Mouse (Mus musculus) lung, adult 2 months (tissue): Measurements from ENCODE around the gene Armc5. TPM values are rescaled to one million over a fixed set of nuclear protein-coding genes. Genes with fewer than 3 reads are reported as not detected.

Experiments used
- DNase-seq: peaks from one replicate; pipeline ENCODE4 v3.0.0; 2022
- H3K4me1 ChIP-seq: fragments of 200-500 bp; 2 replicates; pipeline ENCODE4 v1.6.1; 2011; ENCODE audit warnings: low read length; ENCODE audit not compliant: control insufficient read depth, insufficient read depth
- H3K4me3 ChIP-seq: fragments of 200-500 bp; replicated peaks from 2 replicates; pipeline ENCODE3; 2011; ENCODE audit warnings: low read depth, mild to moderate bottlenecking, control low read depth, low read length; ENCODE audit errors: extremely low read depth
- CTCF ChIP-seq: fragments of 200-500 bp; IDR thresholded peaks from 2 replicates; pipeline ENCODE4 v1.5.1; 2011; ENCODE audit warnings: mild to moderate bottlenecking, low read length, control low read depth; ENCODE audit not compliant: insufficient read depth
- POLR2A ChIP-seq: fragments of 200-500 bp; IDR thresholded peaks from 2 replicates; pipeline ENCODE4 v1.6.1; 2011; ENCODE audit warnings: low read depth, mild to moderate bottlenecking, control low read depth, low read length, borderline replicate concordance; ENCODE audit errors: extremely low read depth
- WGBS: fragments of 180-500 bp; shearing (Covaris S2); methylation state at CpG from one replicate; pipeline ENCODE4 v1.1.7; 2018; 5-methylcytosine and 5-hydroxymethylcytosine counted together
- polyA plus RNA-seq: library from polyadenylated mRNA; depleted of rRNA; stranded (reverse); fragments of >200 nt; gene quantifications from 2 replicates; pipeline ENCODE4 v1.2.3, GENCODE M21; 2012

The Armc5 gene
- polyA plus RNA-seq, 1 experiment: 41.3 TPM

DNA sequence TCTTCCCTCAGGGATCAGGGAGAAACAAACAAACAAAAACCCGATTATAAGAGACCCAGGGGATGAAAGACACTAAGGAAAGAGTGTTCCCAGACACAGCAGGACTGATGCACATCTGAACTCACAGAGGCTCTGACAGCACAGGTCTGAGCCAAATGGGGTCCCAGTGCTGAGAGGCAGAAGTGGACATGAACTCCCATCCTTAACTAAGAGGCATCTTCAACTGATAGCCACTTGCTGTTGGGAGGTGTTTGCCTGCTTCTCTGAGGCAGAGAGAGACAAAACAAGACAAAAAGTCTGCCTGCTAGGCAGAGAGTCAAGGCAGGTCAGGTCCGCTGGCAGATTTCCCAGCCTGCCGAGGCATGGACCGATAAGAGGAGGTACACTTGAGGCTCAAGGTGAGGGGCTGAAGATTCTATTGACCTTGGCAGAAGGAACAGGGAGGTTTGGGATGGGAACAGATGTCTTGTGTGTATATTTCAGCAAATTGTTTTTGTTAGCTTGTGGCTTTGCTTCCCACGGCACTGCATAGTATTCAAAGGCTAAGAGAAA is 19.7 kb downstream of the Armc5 start:
- TF ChIP-seq CTCF: no peak
- no peak for TF ChIP-seq POLR2A
- peaks cover 9% of the 10 kb centered on the region for H3K4me1 ChIP-seq
- 18% methylated on average over 5 of the region's 5 CpGs for WGBS
- no peak overlapping the region for H3K4me3 ChIP-seq
- DNase-seq: no peak

DNA sequence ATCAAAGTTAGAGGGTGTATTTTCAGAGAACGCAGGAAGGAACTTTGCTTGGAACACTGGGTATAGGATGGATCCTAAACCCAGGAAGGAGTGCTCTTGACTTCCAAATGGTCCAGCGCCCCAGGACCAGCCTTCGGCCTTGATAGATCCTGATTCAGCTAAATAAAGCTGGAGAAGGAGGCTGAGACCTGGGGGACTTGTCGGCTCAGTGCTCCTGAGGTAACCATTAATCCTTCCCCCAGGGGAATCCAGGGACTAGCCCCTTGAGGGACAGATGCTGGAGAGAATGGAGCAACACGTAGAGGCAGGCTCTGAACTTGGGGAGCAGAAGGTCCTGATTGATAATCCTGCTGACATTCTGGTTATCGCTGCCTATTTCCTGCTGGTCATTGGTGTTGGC is 28.3 kb downstream of the Armc5 start, which contains the start of gene Slc5a2:
Gene Slc5a2, plus strand, starts transcription at position 247 of the 400 bp plus-strand sequence.
- H3K4me1 ChIP-seq: no peaks in the 10 kb centered on the region
- WGBS: 82% methylated on average over 6 of the region's 6 CpGs
- no peak for TF ChIP-seq CTCF
- no peak for TF ChIP-seq POLR2A
- no peak for DNase-seq
- H3K4me3 ChIP-seq: no peak within 1 kb of the TSS

DNA sequence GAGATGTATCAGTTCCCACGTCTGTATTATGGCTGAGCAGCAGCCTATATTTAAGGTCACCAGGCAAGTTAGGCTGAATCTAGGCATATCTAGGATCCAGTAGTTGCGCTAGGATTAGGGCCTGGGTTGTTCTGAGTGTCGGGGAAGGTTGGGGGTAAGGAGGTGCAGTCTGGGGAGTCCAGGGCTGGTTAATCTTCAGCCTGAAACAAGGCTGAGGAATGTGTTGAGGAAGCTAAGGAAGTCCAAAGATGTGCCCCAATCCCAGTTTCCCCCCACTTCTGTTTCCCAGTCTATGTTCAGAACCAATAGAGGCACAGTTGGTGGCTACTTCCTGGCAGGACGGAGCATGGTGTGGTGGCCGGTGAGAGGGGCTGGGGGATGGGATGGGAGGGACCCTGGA is 28.9 kb downstream of the Armc5 start:
- no peak overlapping the region for H3K4me3 ChIP-seq

DNA sequence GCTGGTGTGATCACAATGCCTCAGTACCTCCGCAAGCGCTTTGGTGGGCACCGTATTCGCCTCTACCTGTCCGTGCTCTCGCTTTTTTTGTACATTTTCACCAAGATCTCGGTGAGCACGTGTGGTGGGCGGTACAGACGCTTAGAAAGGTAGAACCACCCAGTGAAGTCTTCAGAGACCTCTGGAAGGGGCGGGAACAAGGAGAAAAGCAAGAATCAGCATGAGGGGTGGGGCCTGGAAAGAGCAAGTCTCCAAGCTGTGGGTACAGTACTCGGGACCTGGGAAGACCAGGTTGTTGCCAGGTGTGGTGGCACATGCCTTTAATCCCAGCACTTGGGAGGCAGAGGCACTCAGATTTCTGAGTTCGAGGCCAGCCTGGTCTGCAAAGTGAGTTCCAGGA is 30.2 kb downstream of the Armc5 start:
- WGBS: 62% methylated on average over 13 of the region's 13 CpGs
- no peak for TF ChIP-seq CTCF
- no peak for TF ChIP-seq POLR2A
- no peak overlapping the region for H3K4me3 ChIP-seq
- H3K4me1 ChIP-seq: no peaks in the 10 kb centered on the region
- DNase-seq: no peak

More for the DNA sequence above, 28.9 kb downstream of the Armc5 start:
- TF ChIP-seq CTCF: no peak
- TF ChIP-seq POLR2A: no peak
- WGBS: 69% methylated on average over 5 of the region's 5 CpGs
- no peak for DNase-seq
- no peaks in the 10 kb centered on the region for H3K4me1 ChIP-seq

DNA sequence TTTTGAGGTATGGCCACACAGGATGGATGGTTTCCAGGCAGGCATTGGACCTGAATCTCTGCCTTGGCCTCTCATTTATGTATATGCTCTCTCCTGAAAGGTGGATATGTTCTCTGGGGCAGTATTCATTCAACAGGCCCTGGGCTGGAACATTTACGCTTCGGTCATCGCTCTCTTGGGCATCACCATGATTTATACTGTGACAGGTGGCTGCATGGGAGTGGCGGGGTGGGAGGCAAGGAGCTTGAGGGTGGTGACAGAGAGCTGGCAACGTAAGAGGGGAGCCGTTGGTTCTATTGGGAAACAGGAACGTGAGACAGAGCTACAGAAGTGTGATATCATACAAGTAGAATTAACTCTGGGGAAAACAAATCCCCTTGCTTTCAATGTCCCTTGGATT is 30.7 kb downstream of the Armc5 start:
- Histone ChIP-seq H3K4me3 (no peak overlapping the region), H3K4me1 (no peaks in the 10 kb centered on the region)
- no peak for TF ChIP-seq CTCF
- no peak for TF ChIP-seq POLR2A
- WGBS: 75% methylated on average over 7 of the region's 7 CpGs
- DNase-seq: no peak

DNA sequence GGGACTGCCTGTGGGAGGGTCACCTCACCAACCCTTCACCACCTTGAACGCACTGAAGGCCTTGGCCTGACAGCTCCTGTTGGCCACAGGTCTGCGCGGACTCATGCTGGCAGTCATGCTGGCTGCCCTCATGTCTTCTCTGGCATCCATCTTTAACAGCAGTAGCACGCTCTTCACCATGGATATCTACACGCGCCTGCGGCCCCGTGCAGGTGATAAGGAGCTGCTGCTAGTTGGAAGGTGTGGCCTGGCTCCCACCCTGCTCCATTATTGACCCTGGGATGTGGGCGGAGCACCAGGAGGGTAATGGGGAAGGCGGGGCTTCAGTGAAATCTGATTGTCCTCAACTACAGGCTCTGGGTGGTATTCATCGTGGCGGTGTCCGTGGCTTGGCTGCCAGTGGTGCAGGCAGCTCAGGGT is 33.3 kb downstream of the Armc5 start:
- TF ChIP-seq POLR2A: no peak
- TF ChIP-seq CTCF: no peak
- Histone ChIP-seq H3K4me3 (no peak overlapping the region), H3K4me1 (no peaks in the 10 kb centered on the region)
- no peak for DNase-seq
- 53% methylated on average over 13 of the region's 13 CpGs for WGBS

DNA sequence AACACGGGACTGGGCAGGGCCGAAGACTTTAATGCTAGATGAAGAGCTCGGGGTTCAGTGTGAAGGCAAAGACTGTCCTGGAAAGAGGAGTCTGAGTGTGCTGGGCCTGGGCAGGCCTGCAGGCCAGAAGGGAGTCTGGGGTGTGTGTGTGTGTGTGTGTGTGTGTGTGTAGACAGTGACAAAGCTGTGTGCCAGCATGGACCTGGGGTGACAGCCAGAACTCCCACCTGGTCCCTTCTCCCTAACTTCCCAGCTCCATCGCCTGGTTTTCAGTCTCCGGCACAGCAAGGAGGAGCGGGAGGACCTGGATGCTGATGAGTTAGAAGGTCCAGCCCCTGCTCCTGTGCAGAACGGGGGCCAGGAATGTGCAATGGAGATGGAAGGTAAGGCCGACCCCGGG is 34.4 kb downstream of the Armc5 start:
- TF ChIP-seq CTCF (no peak), POLR2A (no peak)
- Histone ChIP-seq H3K4me1 (no peaks in the 10 kb centered on the region), H3K4me3 (no peak overlapping the region)
- DNase-seq: no peak
- 93% methylated on average over 9 of the region's 9 CpGs for WGBS

DNA sequence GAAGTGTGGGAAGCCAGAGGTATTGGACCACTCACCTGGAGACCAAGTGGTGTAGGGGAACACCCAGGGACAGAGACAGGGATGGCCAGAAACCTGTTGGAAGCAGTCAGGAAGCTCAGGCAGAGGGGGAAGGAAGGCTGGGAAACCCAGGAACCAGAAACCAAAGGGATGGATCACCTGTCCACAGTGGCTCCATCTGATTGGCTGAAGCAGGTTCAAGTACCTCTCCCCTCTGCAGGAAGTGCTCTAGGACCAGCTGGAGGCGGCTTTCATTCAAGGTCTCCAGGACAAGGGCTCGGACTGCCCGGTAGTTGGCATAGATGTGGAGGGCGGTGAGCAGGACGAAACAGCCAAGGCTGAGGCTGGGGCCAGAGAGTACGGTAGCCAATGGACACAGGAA is 38.9 kb downstream of the Armc5 start:
- 87% methylated on average over 6 of the region's 6 CpGs for WGBS
- Histone ChIP-seq H3K4me3 (no peak overlapping the region), H3K4me1 (peaks cover 4% of the 10 kb centered on the region)
- DNase-seq: no peak
- TF ChIP-seq CTCF (no peak), POLR2A (no peak)

DNA sequence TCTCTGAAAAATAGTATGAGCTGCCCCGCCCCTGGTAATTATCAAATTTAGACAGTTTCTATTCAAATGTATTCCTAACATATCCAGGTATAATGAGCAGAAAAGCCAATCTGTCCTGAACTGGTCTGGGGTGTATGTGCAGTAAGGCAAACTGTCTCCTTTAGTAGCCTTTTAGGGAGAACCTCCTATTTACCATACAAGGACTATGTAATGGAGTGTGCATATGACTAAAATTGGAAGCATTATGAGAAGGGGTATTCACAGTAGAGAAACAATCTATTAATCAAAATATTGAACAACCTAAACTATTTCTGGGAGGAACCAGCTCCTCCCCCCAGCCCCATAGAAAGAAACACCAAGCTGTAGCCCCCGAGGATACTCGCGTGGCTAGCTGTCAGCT is 42.6 kb downstream of the Armc5 start:
- TF ChIP-seq POLR2A (no peak), CTCF (no peak)
- no peak for DNase-seq
- Histone ChIP-seq H3K4me3 (no peak overlapping the region), H3K4me1 (peaks cover 4% of the 10 kb centered on the region)
- 96% methylated on average over 4 of the region's 4 CpGs for WGBS

DNA sequence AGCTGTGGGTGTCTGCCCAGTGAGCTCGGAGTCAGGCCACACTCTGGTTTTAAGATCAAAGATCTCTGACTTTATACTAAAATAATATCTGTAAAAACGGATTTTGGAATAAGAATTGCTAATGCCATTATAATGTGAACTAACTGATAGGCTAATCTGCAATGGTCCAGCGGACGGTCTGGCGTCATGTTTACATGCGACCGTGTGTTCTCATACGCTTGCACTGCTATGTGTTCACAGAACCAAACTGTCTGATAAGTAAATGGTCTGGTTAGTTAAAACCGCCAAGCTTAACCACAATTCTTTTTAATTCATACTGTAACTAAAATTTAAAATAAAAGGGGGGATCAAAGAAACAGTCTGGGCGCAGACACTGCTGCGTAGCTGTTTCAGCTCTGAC is 44.6 kb downstream of the Armc5 start:
- TF ChIP-seq POLR2A: no peak
- H3K4me3 ChIP-seq: no peak overlapping the region
- 93% methylated on average over 11 of the region's 11 CpGs for WGBS
- H3K4me1 ChIP-seq: peaks cover 4% of the 10 kb centered on the region
- no peak for DNase-seq
